Mouse (Mus musculus): Measurements from ENCODE around the gene Abcc9.
"Not testable (repeated sequence)": the region's sequence is repeated elsewhere in the genome, so short reads cannot be mapped to it uniquely, and the experiment has no call there.

Abcc9 gene

GRCm38 (mm10) chr6:142703441-142703930, 1.4 kb upstream of the Abcc9 start:
- in situ Hi-C loops (cut with MboI, MseI): no loop called here

GRCm38 (mm10) chr6:142701161-142701560, 954 bp downstream of the Abcc9 start:
- in situ Hi-C loops (cut with MboI, MseI): no loop called here

GRCm38 (mm10) chr6:142700753-142701152, 1.4 kb downstream of the Abcc9 start:
- in situ Hi-C loops (cut with MboI, MseI): no loop called here

DNA sequence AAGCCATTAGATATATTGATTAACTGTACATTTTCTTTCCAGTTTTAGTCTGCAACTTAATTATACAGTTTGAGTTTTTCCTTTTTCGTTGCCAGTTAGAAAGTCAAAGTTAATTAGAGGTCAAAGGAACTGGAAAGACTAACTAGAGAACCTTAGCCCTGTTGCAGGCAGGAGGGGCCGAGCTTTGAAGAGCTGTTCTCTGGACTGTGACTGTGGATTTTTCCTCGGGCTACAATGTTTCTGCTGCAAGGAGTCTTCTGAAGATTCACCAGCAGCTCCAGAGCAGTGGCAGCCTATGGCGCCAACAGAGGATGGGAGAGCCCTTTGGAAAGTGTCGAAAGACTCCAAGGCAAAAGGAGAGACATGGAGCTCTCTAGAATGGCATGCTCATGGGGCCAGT, 10.0 kb downstream of the Abcc9 start:
- in situ Hi-C loops (cut with MboI, MseI): no loop called here

GRCm38 (mm10) chr6:142689673-142690072, 12.4 kb downstream of the Abcc9 start:
- in situ Hi-C loops (cut with MboI, MseI): no loop called here

GRCm38 (mm10) chr6:142682985-142683691, 19.0 kb downstream of the Abcc9 start:
- in situ Hi-C loops (cut with MboI, MseI): no loop called here

- in situ Hi-C loops (cut with MboI, MseI): no loop called here
These were observed 32.1 kb downstream of the Abcc9 start for GRCm38 (mm10) chr6:142670021-142670420.

DNA sequence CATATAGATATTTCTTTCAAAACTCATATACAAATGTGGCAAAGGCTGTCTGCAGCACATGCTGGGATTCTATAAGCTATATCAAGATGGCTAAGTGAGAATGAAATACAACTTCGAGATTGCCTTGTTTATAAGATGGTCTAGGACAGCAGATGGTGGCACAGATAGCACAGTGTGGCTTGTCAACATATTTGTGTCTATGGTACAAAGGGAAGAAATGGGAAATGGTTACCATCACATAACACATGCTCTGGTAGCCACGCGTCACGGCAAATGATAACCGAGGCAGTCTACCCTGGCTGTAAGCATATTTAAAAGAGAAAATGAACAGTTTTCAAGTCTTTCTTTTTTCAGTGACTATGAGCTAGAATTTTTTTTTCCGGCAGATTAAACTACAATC, 32.8 kb downstream of the Abcc9 start:
- in situ Hi-C loops (cut with MboI, MseI): no loop called here

- in situ Hi-C loops (cut with MboI, MseI): no loop called here
These were observed 33.3 kb downstream of the Abcc9 start for GRCm38 (mm10) chr6:142668831-142669230.

DNA sequence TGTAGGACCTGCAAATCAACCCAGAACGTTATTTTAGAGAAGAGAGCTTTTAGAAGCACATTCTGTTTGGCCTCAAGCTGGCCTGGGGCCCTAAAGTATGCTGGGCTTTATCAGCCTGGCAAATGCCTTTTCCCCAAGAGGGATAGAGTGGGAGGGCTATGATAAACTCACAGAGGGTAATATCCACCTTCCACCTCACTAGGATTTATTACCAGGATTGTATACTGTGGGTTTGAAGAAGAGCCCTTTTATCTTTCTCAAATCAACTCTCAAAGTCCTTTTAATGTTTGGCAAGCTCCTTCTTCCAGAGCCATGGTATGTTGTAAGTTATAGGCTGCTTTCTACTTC, 33.7 kb downstream of the Abcc9 start:
- in situ Hi-C loops (cut with MboI, MseI): no loop called here

- in situ Hi-C loops (cut with MboI, MseI): no loop called here
These were observed 34.3 kb downstream of the Abcc9 start for GRCm38 (mm10) chr6:142667701-142668418.

- in situ Hi-C loops (cut with MboI, MseI): not testable (repeated sequence)
These were observed 40.1 kb downstream of the Abcc9 start for GRCm38 (mm10) chr6:142662056-142662455.

DNA sequence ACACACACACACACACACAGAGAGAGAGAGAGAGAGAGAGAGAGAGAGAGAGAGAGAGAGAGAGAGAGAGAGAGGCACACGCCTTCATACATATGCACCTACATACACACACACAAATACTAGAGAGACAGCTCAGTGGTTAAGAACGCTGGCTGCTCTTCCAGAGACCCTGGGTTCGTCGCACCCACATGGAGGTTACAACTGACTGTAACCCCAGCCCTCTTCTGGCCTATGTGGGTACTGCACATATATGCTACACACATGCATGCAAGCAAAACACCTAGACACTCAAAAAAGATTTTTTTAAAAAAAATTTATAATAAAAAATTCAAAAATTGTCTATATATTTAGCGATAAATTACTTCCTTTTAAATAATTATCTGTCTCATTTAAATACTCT, 43.1 kb downstream of the Abcc9 start:
- in situ Hi-C loops (cut with MboI, MseI): loop anchor here (5.0 kb wide), 1 partner anchor 137 kb away; no protein-coding TSS in a partner anchor

GRCm38 (mm10) chr6:142654561-142654960, 47.6 kb downstream of the Abcc9 start:
- in situ Hi-C loops (cut with MboI, MseI): no loop called here

GRCm38 (mm10) chr6:142652175-142652574, 49.9 kb downstream of the Abcc9 start:
- in situ Hi-C loops (cut with MboI, MseI): no loop called here

DNA sequence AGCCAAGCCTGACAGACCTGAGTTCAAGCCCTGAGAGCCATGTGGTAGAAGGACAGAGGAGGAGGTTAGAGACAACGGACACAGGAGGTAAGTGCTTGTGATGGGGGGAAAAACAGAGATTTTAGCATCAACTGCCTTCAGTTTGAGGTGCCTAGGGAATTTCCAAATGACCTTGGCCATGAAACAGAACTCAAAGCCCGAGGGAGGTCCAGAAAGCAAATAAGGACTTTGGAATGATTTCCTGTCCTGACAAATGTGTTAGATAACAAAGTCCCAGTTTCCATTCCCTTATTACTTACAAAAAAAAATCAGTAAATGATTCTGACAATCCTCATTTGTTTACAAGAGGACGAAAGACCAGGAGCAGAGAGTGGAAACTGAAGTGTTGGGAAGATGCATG, 52.8 kb downstream of the Abcc9 start:
- in situ Hi-C loops (cut with MboI, MseI): no loop called here

- in situ Hi-C loops (cut with MboI, MseI): no loop called here
These were observed 56.6 kb downstream of the Abcc9 start for GRCm38 (mm10) chr6:142645474-142645873.

GRCm38 (mm10) chr6:142639301-142639700, 62.8 kb downstream of the Abcc9 start:
- in situ Hi-C loops (cut with MboI, MseI): no loop called here

- in situ Hi-C loops (cut with MboI, MseI): no loop called here
These were observed 66.5 kb downstream of the Abcc9 start for GRCm38 (mm10) chr6:142635654-142636053.

- in situ Hi-C loops (cut with MboI, MseI): no loop called here
These were observed 66.9 kb downstream of the Abcc9 start for GRCm38 (mm10) chr6:142635185-142635583.

DNA sequence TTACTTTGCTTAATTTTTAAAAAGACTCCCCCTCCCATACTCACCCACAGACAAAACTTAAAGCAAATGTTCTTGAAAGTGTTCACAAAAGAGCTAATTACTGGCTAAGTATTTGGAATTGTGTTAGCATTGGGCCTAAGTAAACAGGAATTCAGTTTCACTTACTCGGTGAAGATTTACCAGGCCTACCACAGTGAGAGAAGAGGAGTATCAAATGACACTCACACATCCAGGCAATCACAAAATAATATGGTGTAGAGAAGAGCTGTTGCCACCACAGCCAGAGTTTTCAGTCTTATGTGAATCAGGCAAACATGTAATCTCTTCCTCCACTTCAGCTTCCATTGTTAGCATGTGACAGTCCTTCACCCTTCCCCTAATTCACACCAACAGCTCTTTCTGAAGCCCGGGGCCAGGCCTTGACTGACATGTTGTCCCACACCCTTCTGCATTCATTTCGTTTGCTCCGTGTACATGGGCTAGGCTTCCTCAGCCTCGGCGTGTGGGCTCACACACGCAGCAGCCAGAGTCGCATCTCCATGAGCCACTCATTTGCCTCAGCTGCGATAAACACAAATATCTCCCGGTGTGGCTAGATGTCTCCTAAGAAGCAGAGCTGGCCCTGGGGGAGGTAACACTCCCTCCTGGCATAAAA, 67.5 kb downstream of the Abcc9 start:
- in situ Hi-C loops (cut with MboI, MseI): no loop called here

DNA sequence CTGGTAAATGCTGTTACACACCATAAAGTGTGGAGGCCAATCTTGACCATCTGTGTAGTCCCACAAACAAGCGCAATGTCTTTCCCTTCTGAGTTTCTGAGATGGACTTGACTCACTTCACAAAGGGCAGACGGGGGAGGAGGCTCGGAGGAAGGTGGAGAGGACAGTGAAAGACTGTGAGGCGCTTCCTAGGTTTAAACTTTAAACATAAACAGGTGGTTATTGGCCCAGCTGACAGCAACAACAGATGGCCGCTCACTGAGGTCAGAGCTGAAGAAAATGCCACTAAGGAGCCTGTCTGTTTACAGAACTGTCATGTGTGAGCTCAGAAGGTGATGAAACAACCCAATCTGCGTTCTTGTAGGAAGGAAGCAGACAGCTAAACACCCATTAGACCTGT, 78.8 kb downstream of the Abcc9 start:
- in situ Hi-C loops (cut with MboI, MseI): no loop called here

- in situ Hi-C loops (cut with MboI, MseI): no loop called here
These were observed 85.5 kb downstream of the Abcc9 start for GRCm38 (mm10) chr6:142616659-142617058.

Measured in T-helper 2 cell (primary cell).